Mouse (Mus musculus) kidney, adult 2 months (tissue): ENCODE measurements around the gene Tbc1d7. TPM values are rescaled to one million over a fixed set of nuclear protein-coding genes. Genes with fewer than 3 reads are reported as not detected.
A peak's percentile ranks its signal among the peaks of the same experiment; 100 is the strongest.

Source experiments
- DNase-seq: peaks from one replicate; pipeline ENCODE4 v3.0.0; 2021
- H3K27ac ChIP-seq: fragments of 200-500 bp; 2 replicates; pipeline ENCODE4 v1.5.1; 2012; ENCODE audit warnings: low read depth, low read length, control low read depth, inconsistent platforms; ENCODE audit not compliant: insufficient read depth
- H3K27me3 ChIP-seq: fragments of 200-500 bp; replicated peaks from 2 replicates; pipeline ENCODE4 v1.6.1; 2012; ENCODE audit warnings: mild to moderate bottlenecking, moderate library complexity, low read length, inconsistent platforms; ENCODE audit not compliant: control insufficient read depth, insufficient read depth
- H3K36me3 ChIP-seq: fragments of 200-500 bp; 2 replicates; pipeline ENCODE4 v1.6.1; 2012; ENCODE audit warnings: mild to moderate bottlenecking, moderate library complexity, low read length, inconsistent platforms; ENCODE audit not compliant: control insufficient read depth, insufficient read depth
- H3K4me1 ChIP-seq: fragments of 200-500 bp; 2 replicates; pipeline ENCODE4 v1.6.1; 2011; ENCODE audit warnings: low read length; ENCODE audit not compliant: control insufficient read depth, insufficient read depth
- H3K4me3 ChIP-seq: fragments of 200-500 bp; 2 replicates; pipeline ENCODE4 v1.5.1; 2011; ENCODE audit warnings: mild to moderate bottlenecking, low read depth, low read length, control low read depth; ENCODE audit not compliant: insufficient read depth
- CTCF ChIP-seq: fragments of 200-500 bp; conservative IDR thresholded peaks from 2 replicates; pipeline ENCODE4 v1.5.1; 2011; ENCODE audit warnings: low read depth, mild to moderate bottlenecking, control low read depth, low read length, moderate library complexity, mixed read lengths; ENCODE audit not compliant: insufficient read depth, insufficient read length
- POLR2A ChIP-seq: fragments of 200-500 bp; IDR thresholded peaks from one replicate; pipeline ENCODE4 v1.6.1; 2011; ENCODE audit warnings: low read depth, low read length, control low read depth
- WGBS: fragments of 180-500 bp; shearing (Covaris S2); methylation state at CpG from one replicate; pipeline ENCODE4 v1.1.7; 2018; 5-methylcytosine and 5-hydroxymethylcytosine counted together
- polyA plus RNA-seq: library from polyadenylated mRNA; depleted of rRNA; stranded (reverse); fragments of >200 nt; gene quantifications from 2 replicates; pipeline ENCODE4 v1.2.3, GENCODE M21; 2012; rRNA removed

Tbc1d7 gene
- 26.3 and 33.7 TPM in 2 replicates for polyA plus RNA-seq

- TF ChIP-seq CTCF, result no peak
- TF ChIP-seq POLR2A, result peak; percentile 72
- H3K36me3 ChIP-seq, result no peaks in the 10 kb centered on the region
- DNase-seq, result peak; percentile 98
- H3K4me1 ChIP-seq, result no peaks in the 10 kb centered on the region
- H3K27me3 ChIP-seq, result no peaks in the 10 kb centered on the region
- H3K4me3 ChIP-seq, result peak within 1 kb of the TSS; percentile 90
- H3K27ac ChIP-seq, result peak within 1 kb of the TSS; percentile 70
- WGBS, result under 1% methylated on average over 48 of the region's 48 CpGs
Observed at GRCm38 (mm10) chr13:43171020-43171710, at the start of gene Tbc1d7. Tbc1d7 (minus strand) TSS chr13:43171501.

DNA sequence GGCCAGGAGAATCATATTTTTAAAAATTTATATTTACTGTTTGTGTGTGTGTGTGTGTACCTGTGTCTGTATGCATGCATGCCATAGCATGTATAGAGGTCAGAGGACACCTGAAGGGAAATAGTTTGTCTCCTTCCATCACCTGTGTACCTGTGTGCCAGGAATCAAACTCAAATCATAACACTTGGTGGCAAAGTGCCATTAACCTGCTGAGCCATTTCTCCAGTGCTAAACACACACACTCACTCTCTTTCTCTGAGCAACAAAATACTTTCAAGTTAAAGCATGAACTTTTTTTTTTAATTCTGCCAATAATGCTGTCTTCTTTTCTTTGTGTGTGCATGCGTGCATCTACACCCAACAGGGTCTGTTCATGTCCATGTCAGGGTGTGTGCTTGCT, 49.3 kb upstream of the Tbc1d7 start:
- TF ChIP-seq POLR2A, result no peak
- no peak for TF ChIP-seq CTCF
- Histone ChIP-seq H3K4me1 (no peaks in the 10 kb centered on the region), H3K4me3 (no peak overlapping the region), H3K36me3 (no peaks in the 10 kb centered on the region), H3K27me3 (no peaks in the 10 kb centered on the region), H3K27ac (no peak overlapping the region)
- DNase-seq, result no peak
- 84% methylated on average over 1 of the region's 1 CpGs for WGBS

DNA sequence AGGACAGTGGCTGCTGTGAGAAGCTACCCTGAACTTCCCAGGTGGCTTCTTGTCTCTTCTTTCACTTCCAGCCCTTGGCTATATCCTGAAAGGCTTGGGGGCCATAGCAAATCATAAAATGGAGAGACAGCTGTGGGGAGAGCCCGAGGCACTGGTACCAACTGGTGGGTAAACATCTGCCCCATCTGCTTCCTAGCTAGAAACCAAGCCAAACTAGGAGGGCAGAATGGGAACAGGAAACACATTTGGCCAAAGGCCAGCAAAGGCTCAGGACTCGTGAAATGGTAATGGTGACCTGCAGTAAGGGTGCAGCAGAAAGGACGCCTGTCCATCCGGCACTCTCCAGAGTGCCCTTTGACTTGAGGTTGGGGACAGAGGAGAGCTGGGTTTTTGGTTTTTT, 47.5 kb upstream of the Tbc1d7 start:
- Histone ChIP-seq H3K4me3 (no peak overlapping the region), H3K4me1 (no peaks in the 10 kb centered on the region), H3K27ac (no peak overlapping the region)

DNA sequence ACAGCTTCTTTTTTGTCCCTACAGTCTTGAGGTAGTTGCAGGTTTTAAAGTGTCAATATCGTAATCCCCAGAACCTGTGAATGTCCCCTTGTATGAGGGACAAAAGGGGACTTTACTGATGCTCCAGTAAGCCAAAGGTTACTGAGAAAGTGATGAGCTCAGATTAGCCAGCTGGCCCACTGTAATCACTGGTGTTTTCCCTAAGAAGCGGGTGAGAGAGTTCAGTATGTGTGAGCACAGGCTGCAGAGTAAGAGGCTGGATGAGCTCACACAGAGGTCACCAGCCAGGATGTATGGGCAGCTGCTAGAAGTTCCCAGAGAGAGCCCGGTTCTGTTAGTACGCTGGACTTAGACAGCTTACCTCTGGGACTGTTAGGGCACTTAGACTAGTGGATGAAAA, 47.0 kb upstream of the Tbc1d7 start:
- TF ChIP-seq CTCF (no peak), POLR2A (no peak)
- H3K4me1 ChIP-seq, result no peaks in the 10 kb centered on the region
- H3K27ac ChIP-seq, result no peak overlapping the region
- 82% methylated on average over 4 of the region's 4 CpGs for WGBS
- no peaks in the 10 kb centered on the region for H3K36me3 ChIP-seq
- no peak overlapping the region for H3K4me3 ChIP-seq
- no peak for DNase-seq
- H3K27me3 ChIP-seq, result no peaks in the 10 kb centered on the region

More for the DNA sequence above, 47.5 kb upstream of the Tbc1d7 start:
- WGBS, result 24% methylated on average over 4 of the region's 4 CpGs
- DNase-seq, result no peak
- TF ChIP-seq CTCF (no peak), POLR2A (no peak)
- Histone ChIP-seq H3K36me3 (no peaks in the 10 kb centered on the region), H3K27me3 (no peaks in the 10 kb centered on the region)

DNA sequence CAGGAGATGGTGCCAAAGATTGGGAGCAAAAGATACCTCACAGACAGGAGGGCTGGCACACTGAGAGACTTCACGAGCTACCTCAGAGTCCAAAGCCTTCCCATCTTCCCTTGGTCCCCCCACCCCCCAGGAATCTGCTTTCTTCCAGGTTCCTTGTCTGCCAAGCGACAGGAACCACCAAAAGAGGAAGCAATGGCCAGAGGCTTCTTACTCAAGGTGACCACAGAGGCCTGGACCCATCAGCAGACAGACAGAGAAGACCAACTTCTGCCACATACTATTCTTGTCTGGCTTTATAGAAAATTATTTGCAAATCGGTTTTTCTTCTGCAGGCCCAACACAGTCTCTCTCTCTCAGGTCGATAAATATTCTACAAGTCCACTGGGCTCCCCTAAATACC, 46.4 kb upstream of the Tbc1d7 start:
- 80% methylated on average over 4 of the region's 4 CpGs for WGBS
- Histone ChIP-seq H3K4me1 (peaks cover 2% of the 10 kb centered on the region; the same call in 1 of the 2 replicates), H3K27ac (no peak overlapping the region)

DNA sequence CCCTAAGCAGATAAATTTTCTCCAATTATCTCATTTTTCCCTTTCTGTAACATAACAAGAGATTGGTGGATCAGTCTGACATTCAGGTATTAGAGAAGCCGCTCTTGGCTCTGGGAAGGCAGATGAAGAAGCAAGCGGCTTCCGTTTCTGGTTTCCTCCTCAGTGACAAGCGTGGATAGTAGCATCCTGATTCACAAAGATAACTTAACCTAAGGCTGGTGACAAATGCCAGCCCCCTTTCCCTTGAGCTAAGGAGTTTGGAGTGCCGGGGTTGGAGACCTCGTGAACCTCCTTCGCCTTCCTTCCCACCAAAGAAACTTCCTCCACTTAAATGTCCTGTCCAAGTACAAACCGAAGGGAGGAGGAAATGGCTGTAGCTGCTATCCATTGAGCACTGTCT, 45.8 kb upstream of the Tbc1d7 start:
- Histone ChIP-seq H3K27me3 (no peaks in the 10 kb centered on the region), H3K4me1 (peaks cover 5% of the 10 kb centered on the region; the same call in 1 of the 2 replicates), H3K36me3 (no peaks in the 10 kb centered on the region), H3K4me3 (no peak overlapping the region), H3K27ac (no peak overlapping the region)
- peak; percentile 38 for DNase-seq
- TF ChIP-seq POLR2A, result no peak
- TF ChIP-seq CTCF, result no peak
- 63% methylated on average over 8 of the region's 8 CpGs for WGBS

More for the DNA sequence above, 46.4 kb upstream of the Tbc1d7 start:
- no peaks in the 10 kb centered on the region for H3K36me3 ChIP-seq
- H3K4me3 ChIP-seq, result no peak overlapping the region
- no peak for DNase-seq
- no peak for TF ChIP-seq CTCF
- no peak for TF ChIP-seq POLR2A
- no peaks in the 10 kb centered on the region for H3K27me3 ChIP-seq

GRCm38 (mm10) chr13:43215994-43216706, 44.8 kb upstream of the Tbc1d7 start:
- WGBS, result 79% methylated on average over 9 of the region's 9 CpGs
- Histone ChIP-seq H3K27ac (no peak overlapping the region), H3K27me3 (no peaks in the 10 kb centered on the region), H3K4me3 (no peak overlapping the region), H3K36me3 (no peaks in the 10 kb centered on the region), H3K4me1 (peaks cover 5% of the 10 kb centered on the region; the same call in 1 of the 2 replicates)
- DNase-seq, result no peak
- TF ChIP-seq CTCF (no peak), POLR2A (no peak)
